Mouse (Mus musculus): Measurements from ENCODE around the gene Gk5. TPM values are rescaled to one million over a fixed set of nuclear protein-coding genes. Genes with fewer than 3 reads are reported as not detected.
A peak's percentile ranks its signal among the peaks of the same experiment; 100 is the strongest.
"Not testable (repeated sequence)": the region's sequence is repeated elsewhere in the genome, so short reads cannot be mapped to it uniquely, and the experiment has no call there.

Gene Gk5
- total and polyA plus RNA-seq, 3 experiments, result 2.0 to 2.4 (median 2.2) TPM

DNA sequence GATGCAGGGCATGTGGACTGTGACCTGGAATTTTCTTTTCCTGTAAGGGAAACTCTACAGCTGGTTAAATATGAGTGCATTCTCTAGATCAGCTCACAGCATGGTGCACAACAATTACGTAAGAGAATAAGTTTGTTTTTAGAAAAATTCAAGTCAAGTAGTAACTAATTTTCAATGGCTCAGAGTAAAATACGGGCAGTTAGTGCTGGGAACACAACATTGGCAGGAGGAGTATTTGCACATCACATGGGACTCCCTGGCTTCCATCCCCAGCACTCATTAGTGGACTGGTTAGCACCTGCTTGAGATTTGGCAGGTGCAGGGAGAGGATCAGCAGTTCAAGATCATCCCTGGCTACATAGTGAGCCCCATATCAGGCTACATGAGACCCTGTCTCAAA, 31.5 kb upstream of the Gk5 start:
- H3K4me3 ChIP-seq (replicated peaks in 1 of 3; ENCODE audit: low read depth in 2 of 3, low read length in 2 of 3, poor library complexity in 1 of 3), result no peak overlapping the region
- no peak overlapping the region for H3K9ac ChIP-seq (ENCODE audit: insufficient read depth, low read depth)
- H3K4me2 ChIP-seq (ENCODE audit: insufficient read depth, low read depth, poor library complexity, severe bottlenecking), result no peak overlapping the region
- in situ Hi-C loops (cut with MboI; ENCODE audit: low pct_ligation_motif_present, low pct_unique_long_range_greater_than_20kb, low sequenced_read_pairs), result no loop called here
- no peak for TF ChIP-seq CTCF (conservative IDR thresholded peaks at IDR 0.05 in 1 of 2, IDR thresholded peaks at IDR 0.05 in 1 of 2; ENCODE audit: low read depth in 2 of 2, low read length in 2 of 2)
- no peak for TF ChIP-seq NRF1 (IDR thresholded peaks at IDR 0.05; ENCODE audit: low read depth, low read length)
- no peak for TF ChIP-seq SMC3 (IDR thresholded peaks at IDR 0.05; ENCODE audit: low read depth, low read length)
- no peak for TF ChIP-seq JUN (IDR thresholded peaks at IDR 0.05; ENCODE audit: insufficient read depth, low read depth, low read length)
- no peak for TF ChIP-seq MAFK (IDR thresholded peaks at IDR 0.05; ENCODE audit: insufficient replicate concordance, low read length)
- TF ChIP-seq ELF1 (IDR thresholded peaks at IDR 0.05; ENCODE audit: low read depth, low read length), result no peak
- TF ChIP-seq ZKSCAN1 (IDR thresholded peaks at IDR 0.05; ENCODE audit: borderline replicate concordance, low read depth, low read length), result no peak
- no peak for TF ChIP-seq TCF12 (IDR thresholded peaks at IDR 0.05; ENCODE audit: low read depth, low read length)
- no peak for TF ChIP-seq SIN3A (IDR thresholded peaks at IDR 0.05; ENCODE audit: low read length)
- no peaks in the 10 kb centered on the region for H3K9me3 ChIP-seq (replicated peaks; ENCODE audit: low read length)
- no peak for DNase-seq (ENCODE audit: extremely low read depth)
- no peaks in the 10 kb centered on the region for H3K27me3 ChIP-seq (replicated peaks)
- dilution Hi-C loops (cut with MboI; ENCODE audit: extremely low pct_ligation_motif_present, extremely low pct_unique_long_range_greater_than_20kb, low sequenced_read_pairs), result no loop called here
- no peaks in the 10 kb centered on the region for H3K4me1 ChIP-seq (ENCODE audit: control insufficient read depth in 1 of 2, insufficient read depth in 2 of 2)
- no peak overlapping the region for H3K27ac ChIP-seq (ENCODE audit: insufficient read depth, low read depth)
- H3K36me3 ChIP-seq (replicated peaks in 1 of 2; ENCODE audit: control insufficient read depth in 1 of 2, insufficient read depth in 1 of 2, low read length in 1 of 2), result no peaks in the 10 kb centered on the region
- no peaks in the 10 kb centered on the region for H3K79me2 ChIP-seq (replicated peaks; ENCODE audit: control insufficient read depth, extremely low read depth, insufficient read depth, poor library complexity, severe bottlenecking)

DNA sequence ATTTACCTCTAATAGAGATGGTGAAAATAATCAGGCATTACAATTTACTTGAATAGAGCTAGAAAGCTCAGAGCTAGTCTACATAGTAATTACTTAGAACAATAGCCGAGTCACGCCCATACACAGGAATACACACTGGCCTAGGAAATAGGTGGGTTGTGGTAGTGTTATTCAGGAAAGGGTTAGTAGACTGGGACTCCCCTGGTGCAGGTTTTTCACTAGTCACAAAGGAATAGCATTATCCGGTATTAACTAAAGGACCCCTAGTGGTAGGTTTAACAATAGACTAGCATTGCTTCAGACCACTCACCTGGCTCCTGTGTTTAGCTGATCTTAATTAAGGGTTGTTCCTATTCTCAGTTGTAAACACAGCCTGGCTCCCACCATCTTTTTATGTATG, 30.7 kb upstream of the Gk5 start:
- in situ Hi-C loops (cut with MboI; ENCODE audit: low pct_ligation_motif_present, low pct_unique_long_range_greater_than_20kb, low sequenced_read_pairs); H3K4me1 ChIP-seq (ENCODE audit: control insufficient read depth in 1 of 2, insufficient read depth in 2 of 2); H3K36me3 ChIP-seq (replicated peaks in 1 of 2; ENCODE audit: control insufficient read depth in 1 of 2, insufficient read depth in 1 of 2, low read length in 1 of 2); H3K27ac ChIP-seq (ENCODE audit: insufficient read depth, low read depth); H3K27me3 ChIP-seq (replicated peaks); dilution Hi-C loops (cut with MboI; ENCODE audit: extremely low pct_ligation_motif_present, extremely low pct_unique_long_range_greater_than_20kb, low sequenced_read_pairs); H3K79me2 ChIP-seq (replicated peaks; ENCODE audit: control insufficient read depth, extremely low read depth, insufficient read depth, poor library complexity, severe bottlenecking); DNase-seq (ENCODE audit: extremely low read depth); H3K9me3 ChIP-seq (replicated peaks; ENCODE audit: low read length); H3K4me2 ChIP-seq (ENCODE audit: insufficient read depth, low read depth, poor library complexity, severe bottlenecking); H3K4me3 ChIP-seq (replicated peaks in 1 of 3; ENCODE audit: low read depth in 2 of 3, low read length in 2 of 3, poor library complexity in 1 of 3); H3K9ac ChIP-seq (ENCODE audit: insufficient read depth, low read depth): not testable (repeated sequence)
- TF ChIP-seq CTCF (conservative IDR thresholded peaks at IDR 0.05 in 1 of 2, IDR thresholded peaks at IDR 0.05 in 1 of 2; ENCODE audit: low read depth in 2 of 2, low read length in 2 of 2), result peak in 1 of 2 experiments; percentile 39; a peak in 2 of 4 replicates

DNA sequence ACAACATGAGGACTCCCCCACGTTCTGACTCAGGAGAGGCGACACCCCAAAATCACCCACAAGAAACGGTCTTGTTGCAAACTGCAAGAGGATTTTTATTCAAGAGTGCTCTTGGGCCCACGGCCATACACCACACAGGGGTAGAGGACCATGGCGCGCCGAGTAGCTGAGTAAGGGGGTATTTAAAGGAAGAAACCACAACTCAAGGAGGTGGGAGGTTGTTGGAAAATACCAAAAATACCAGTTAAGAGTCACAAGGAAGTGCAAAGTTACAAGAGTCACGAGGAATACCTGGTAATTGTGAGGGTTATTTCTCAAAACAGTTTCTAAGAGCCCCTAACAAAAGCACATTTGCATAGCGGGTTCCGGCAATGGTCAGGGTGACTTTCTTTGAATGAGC, 26.5 kb upstream of the Gk5 start:
- H3K27ac ChIP-seq (ENCODE audit: insufficient read depth, low read depth); H3K27me3 ChIP-seq (replicated peaks); H3K9ac ChIP-seq (ENCODE audit: insufficient read depth, low read depth); DNase-seq (ENCODE audit: extremely low read depth); H3K4me3 ChIP-seq (replicated peaks in 1 of 3; ENCODE audit: low read depth in 2 of 3, low read length in 2 of 3, poor library complexity in 1 of 3); H3K4me1 ChIP-seq (ENCODE audit: control insufficient read depth in 1 of 2, insufficient read depth in 2 of 2); H3K79me2 ChIP-seq (replicated peaks; ENCODE audit: control insufficient read depth, extremely low read depth, insufficient read depth, poor library complexity, severe bottlenecking); H3K36me3 ChIP-seq (replicated peaks in 1 of 2; ENCODE audit: control insufficient read depth in 1 of 2, insufficient read depth in 1 of 2, low read length in 1 of 2); H3K4me2 ChIP-seq (ENCODE audit: insufficient read depth, low read depth, poor library complexity, severe bottlenecking); in situ Hi-C loops (cut with MboI; ENCODE audit: low pct_ligation_motif_present, low pct_unique_long_range_greater_than_20kb, low sequenced_read_pairs); dilution Hi-C loops (cut with MboI; ENCODE audit: extremely low pct_ligation_motif_present, extremely low pct_unique_long_range_greater_than_20kb, low sequenced_read_pairs): not testable (repeated sequence)
- peaks cover 13% of the 10 kb centered on the region for H3K9me3 ChIP-seq (replicated peaks; ENCODE audit: low read length)

Data from CH12.LX (cell line).